Mouse (Mus musculus) MEL (cell line): Measurements from ENCODE around the gene Ms4a2. TPM values are rescaled to one million over a fixed set of nuclear protein-coding genes. Genes with fewer than 3 reads are reported as not detected.

Experiments used
- DNase-seq: peaks from one replicate; pipeline ENCODE4 v3.0.0; 2011; ENCODE audit warnings: low read depth, low spot score
- H3K27ac ChIP-seq: 2 replicates; pipeline ENCODE4 v1.5.1; 2012; ENCODE audit warnings: low read depth, mild to moderate bottlenecking, control low read depth, low read length, moderate library complexity; ENCODE audit not compliant: control insufficient read depth
- H3K27me3 ChIP-seq, 2 experiments: fragments of 150-350 bp in 1 of 2; sonication (generic) in 1 of 2; 2 replicates each; pipeline ENCODE4 v1.6.1; 2012; ENCODE audit warnings: low read length in 2 of 2, mild to moderate bottlenecking in 2 of 2, improper control_type of control experiment in 1 of 2, moderate library complexity in 1 of 2; ENCODE audit not compliant: insufficient read depth in 2 of 2, control insufficient read depth in 1 of 2
- H3K36me3 ChIP-seq, 2 experiments: 2 replicates each; pipeline ENCODE4 v1.6.1; 2012 to 2014; ENCODE audit warnings: low read length in 2 of 2, improper control_type of control experiment in 1 of 2, inconsistent platforms in 1 of 2, mild to moderate bottlenecking in 1 of 2; ENCODE audit not compliant: insufficient read depth in 2 of 2, control insufficient read depth in 1 of 2
- H3K4me1 ChIP-seq, 2 experiments: fragments of 150-350 bp in 1 of 2; sonication (generic) in 1 of 2; 2 replicates each; pipeline ENCODE4 v1.6.1; 2012; ENCODE audit warnings: low read length in 2 of 2, improper control_type of control experiment in 1 of 2, mild to moderate bottlenecking in 1 of 2; ENCODE audit not compliant: insufficient read depth in 2 of 2, control insufficient read depth in 1 of 2
- H3K4me3 ChIP-seq, 2 experiments: fragments of 150-350 bp in 1 of 2; sonication (generic) in 1 of 2; 2 replicates each; pipeline ENCODE4 v1.5.1; 2012; ENCODE audit warnings: low read depth in 2 of 2, low read length in 2 of 2, mild to moderate bottlenecking in 2 of 2, moderate library complexity in 2 of 2, control low read depth in 1 of 2, improper control_type of control experiment in 1 of 2; ENCODE audit not compliant: control insufficient read depth in 1 of 2, insufficient read depth in 1 of 2
- H3K79me2 ChIP-seq: 2 replicates; pipeline ENCODE4 v1.6.1; 2012; ENCODE audit warnings: mild to moderate bottlenecking, low read length, moderate library complexity; ENCODE audit not compliant: control insufficient read depth, poor library complexity, insufficient read depth
- H3K9ac ChIP-seq: 2 replicates; pipeline ENCODE4 v1.6.1; 2012; ENCODE audit warnings: low read depth, mild to moderate bottlenecking, control low read depth, low read length, moderate library complexity; ENCODE audit not compliant: control insufficient read depth, poor library complexity, severe bottlenecking
- H3K9me3 ChIP-seq: fragments of 150-350 bp; sonication (generic); replicated peaks from 2 replicates; pipeline ENCODE4 v1.6.1; 2012; ENCODE audit warnings: mild to moderate bottlenecking, low read length, improper control_type of control experiment, moderate library complexity; ENCODE audit not compliant: insufficient read depth
- E2F4 ChIP-seq: IDR thresholded peaks from 2 replicates; pipeline ENCODE4 v1.6.1; 2011; ENCODE audit warnings: low read depth, low read length, improper control_type of control experiment, borderline replicate concordance
- EP300 ChIP-seq, 2 experiments: IDR thresholded peaks; 2 replicates each; pipeline ENCODE4 v1.6.1; 2011; ENCODE audit warnings: improper control_type of control experiment in 2 of 2, low read length in 2 of 2, low read depth in 1 of 2, mild to moderate bottlenecking in 1 of 2
- GATA1 ChIP-seq: IDR thresholded peaks from 2 replicates; pipeline ENCODE4 v1.6.1; 2011; ENCODE audit warnings: low read depth, low read length, improper control_type of control experiment
- HCFC1 ChIP-seq: IDR thresholded peaks from 2 replicates; pipeline ENCODE4 v1.6.1; 2012; ENCODE audit warnings: low read depth, mild to moderate bottlenecking, inconsistent platforms, low read length, improper control_type of control experiment, moderate library complexity
- JUND ChIP-seq: IDR thresholded peaks from 2 replicates; pipeline ENCODE4 v1.6.1; 2011; ENCODE audit warnings: low read depth, mild to moderate bottlenecking, improper control_type of control experiment, low read length
- KAT2A ChIP-seq: conservative IDR thresholded peaks from 2 replicates; pipeline ENCODE4 v1.6.1; 2012; ENCODE audit warnings: low read depth, low read length, improper control_type of control experiment, inconsistent platforms
- MAX ChIP-seq: IDR thresholded peaks from 2 replicates; pipeline ENCODE4 v1.6.1; 2011; ENCODE audit warnings: low read length, improper control_type of control experiment
- MAZ ChIP-seq: IDR thresholded peaks from 2 replicates; pipeline ENCODE4 v1.6.1; 2012; ENCODE audit warnings: low read depth, mild to moderate bottlenecking, inconsistent platforms, low read length, improper control_type of control experiment
- MYB ChIP-seq: IDR thresholded peaks from 2 replicates; pipeline ENCODE4 v1.6.1; 2011; ENCODE audit warnings: mild to moderate bottlenecking, low read depth, low read length, improper control_type of control experiment
- NELFE ChIP-seq: IDR thresholded peaks from 2 replicates; pipeline ENCODE4 v1.6.1; 2011; ENCODE audit warnings: low read depth, low read length, improper control_type of control experiment
- POLR2AphosphoS5 ChIP-seq: IDR thresholded peaks from 2 replicates; pipeline ENCODE4 v1.6.1; 2012; ENCODE audit warnings: low read depth, borderline replicate concordance, mild to moderate bottlenecking, inconsistent platforms, low read length, moderate library complexity, mixed read lengths
- RAD21 ChIP-seq: IDR thresholded peaks from 2 replicates; pipeline ENCODE4 v1.6.1; 2011; ENCODE audit warnings: mild to moderate bottlenecking, low read depth, low read length, improper control_type of control experiment
- RCOR1 ChIP-seq: IDR thresholded peaks from 2 replicates; pipeline ENCODE4 v1.6.1; 2012; ENCODE audit warnings: low read depth, mild to moderate bottlenecking, inconsistent platforms, low read length, improper control_type of control experiment
- SIN3A ChIP-seq: IDR thresholded peaks from 2 replicates; pipeline ENCODE4 v1.6.1; 2012; ENCODE audit warnings: low read length, improper control_type of control experiment, inconsistent platforms
- TCF12 ChIP-seq: IDR thresholded peaks from 2 replicates; pipeline ENCODE4 v1.6.1; 2014; ENCODE audit warnings: low read depth, mild to moderate bottlenecking, inconsistent platforms, low read length, improper control_type of control experiment, moderate library complexity
- UBTF ChIP-seq: IDR thresholded peaks from 2 replicates; pipeline ENCODE4 v1.6.1; 2012; ENCODE audit warnings: low read depth, mild to moderate bottlenecking, inconsistent platforms, low read length, improper control_type of control experiment, moderate library complexity, borderline replicate concordance; ENCODE audit not compliant: insufficient read depth
- ZKSCAN1 ChIP-seq: IDR thresholded peaks from 2 replicates; pipeline ENCODE4 v1.6.1; 2012; ENCODE audit warnings: low read depth, mild to moderate bottlenecking, inconsistent platforms, low read length, improper control_type of control experiment, moderate library complexity
- ZMIZ1 ChIP-seq: IDR thresholded peaks from 2 replicates; pipeline ENCODE4 v1.6.1; 2012; ENCODE audit warnings: low read depth, mild to moderate bottlenecking, inconsistent platforms, low read length, improper control_type of control experiment, moderate library complexity
- polyA plus RNA-seq, 2 experiments: library from polyadenylated mRNA; stranded (reverse) in 1 of 2; unstranded in 1 of 2; fragments of >175 nt in 1 of 2; fragments of >200 nt in 1 of 2; gene quantifications; 2 replicates each; pipeline versions ENCODE4 v1.2.1 to v1.2.4; 2012; ENCODE audit warnings: low replicate concordance in 2 of 2, low read depth in 1 of 2; ENCODE audit not compliant: insufficient read length in 2 of 2, insufficient read depth in 1 of 2, missing spikeins in 1 of 2
- total RNA-seq: library from RNA; depleted of rRNA; stranded (reverse); fragments of 300-350 nt; gene quantifications from 2 replicates; pipeline ENCODE4 v1.2.3, GENCODE M21; 2012; rRNA removed

Gene Ms4a2
- total RNA-seq (1.5 and 3.1 TPM in 2 replicates), polyA plus RNA-seq (under 1 TPM in 1 of 2 experiments, not detected in 1; 0.32 TPM)

DNA sequence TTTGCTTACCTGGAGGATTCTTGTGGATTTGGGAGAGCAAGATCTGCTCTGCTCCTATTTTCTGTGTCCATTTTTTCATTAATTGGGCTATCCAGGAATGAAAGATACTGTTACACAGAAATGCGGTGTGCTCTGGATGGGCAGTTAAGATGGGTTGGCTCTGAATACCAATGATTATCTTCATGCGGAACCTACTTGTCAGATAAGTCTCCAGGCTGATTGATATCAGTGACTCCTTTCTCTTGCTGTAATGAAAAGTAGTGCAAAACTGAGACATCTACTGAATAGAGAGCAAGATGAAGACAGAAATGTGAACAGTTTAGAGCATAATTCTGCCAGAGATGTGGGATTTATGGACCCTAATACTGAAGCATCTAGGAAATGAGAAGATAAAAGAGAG lies at the start of gene Ms4a2:
TSS of gene Ms4a2 (minus strand) at position 169 of the 400 bp plus-strand sequence.
- Histone ChIP-seq H3K27ac (no peak within 1 kb of the TSS), H3K36me3 (peaks cover 0 to 34% of the 10 kb centered on the region in 2 experiments; a peak in 2 of 4 replicates), H3K9me3 (no peaks in the 10 kb centered on the region), H3K27me3 (no peaks in the 10 kb centered on the region), H3K9ac (no peak within 1 kb of the TSS), H3K79me2 (no peaks in the 10 kb centered on the region), H3K4me3 (no peak within 1 kb of the TSS), H3K4me1 (peaks cover 14 to 21% of the 10 kb centered on the region in 2 experiments)
- TF ChIP-seq ZMIZ1 (no peak), RAD21 (no peak), HCFC1 (no peak), EP300 (IDR thresholded peaks at IDR 0.05; ENCODE audit: low read depth in 1 of 2, low read length in 2 of 2) (peak in 1 of 2 experiments; percentile 18; a peak in 1 of 4 replicates), UBTF (no peak), GATA1 (peak; percentile 65)
- DNase-seq, result no peak

DNA sequence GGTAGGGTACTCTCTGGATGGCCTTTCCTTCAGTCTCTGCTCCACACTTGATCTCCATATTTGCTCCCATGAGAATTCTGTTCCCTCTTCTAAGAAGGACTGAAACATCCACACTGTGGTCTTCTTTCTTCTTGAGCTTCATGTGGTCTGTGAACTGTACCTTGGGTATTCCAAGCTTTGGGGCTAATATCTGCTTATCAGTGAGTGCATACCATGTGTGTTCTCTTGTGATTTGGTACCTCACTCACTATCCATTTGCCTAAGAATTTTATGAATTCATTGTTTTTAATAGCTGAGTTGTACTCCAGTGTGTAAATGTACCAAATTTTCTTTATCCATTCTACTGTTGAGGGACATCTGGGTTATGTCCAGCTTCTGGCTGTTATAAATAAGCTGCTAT lies 38.0 kb upstream of the Ms4a2 start:
- Histone ChIP-seq H3K4me3 (no peak overlapping the region), H3K9ac (no peak overlapping the region), H3K36me3 (no peaks in the 10 kb centered on the region), H3K27ac (no peak overlapping the region), H3K9me3 (no peaks in the 10 kb centered on the region), H3K79me2 (no peaks in the 10 kb centered on the region), H3K27me3 (peaks cover 5 to 7% of the 10 kb centered on the region in 2 experiments; a peak in 3 of 4 replicates), H3K4me1 (no peaks in the 10 kb centered on the region)
- no peak for DNase-seq
- TF ChIP-seq MYB, result no peak
- no peak for TF ChIP-seq SIN3A
- TF ChIP-seq POLR2AphosphoS5, result no peak
- TF ChIP-seq ZKSCAN1, result no peak
- no peak for TF ChIP-seq NELFE
- no peak for TF ChIP-seq MAX
- no peak for TF ChIP-seq KAT2A
- TF ChIP-seq JUND, result no peak
- no peak for TF ChIP-seq RCOR1
- no peak for TF ChIP-seq MAZ
- no peak for TF ChIP-seq TCF12
- TF ChIP-seq HCFC1, result no peak
- no peak for TF ChIP-seq E2F4
- no peak for TF ChIP-seq GATA1
